Mouse (Mus musculus): Measurements from ENCODE around the gene Zfp574. TPM values are rescaled to one million over a fixed set of nuclear protein-coding genes. Genes with fewer than 3 reads are reported as not detected.

The Zfp574 gene
- total RNA-seq, 1 experiment = 18.9 TPM

DNA sequence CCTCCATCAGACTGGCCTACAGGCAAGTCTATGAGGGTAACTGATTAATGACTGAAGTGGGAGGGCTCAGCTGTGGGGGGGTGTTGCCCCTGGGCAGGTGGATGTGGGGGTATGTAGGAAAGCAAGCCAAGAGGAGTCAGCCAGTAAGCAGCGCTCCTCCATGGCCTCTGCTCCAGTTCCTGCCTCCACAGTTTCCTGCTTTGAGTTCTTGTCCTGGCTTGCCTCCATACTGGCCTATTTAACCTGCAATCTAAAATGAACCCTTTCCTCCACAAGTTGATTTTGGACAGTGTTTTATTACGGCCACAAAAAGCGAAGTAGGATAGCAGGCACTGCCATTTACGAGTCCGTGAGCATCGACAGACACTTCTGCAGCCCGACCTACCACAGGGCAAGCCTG is 5.0 kb upstream of the Zfp574 start:
- H3K4me3 ChIP-seq (ENCODE audit: insufficient read depth in 1 of 2, low read depth in 1 of 2, low read length in 2 of 2, poor library complexity in 1 of 2, severe bottlenecking in 1 of 2) = no peak overlapping the region
- no peak overlapping the region for H3K9ac ChIP-seq (ENCODE audit: insufficient read depth, low read depth, low read length, poor library complexity, severe bottlenecking)
- H3K27ac ChIP-seq (ENCODE audit: insufficient read depth, low read depth, low read length, poor library complexity, severe bottlenecking) = no peak overlapping the region
- no peaks in the 10 kb centered on the region for H3K9me3 ChIP-seq (ENCODE audit: control insufficient read depth, insufficient read depth, low read depth, low read length)
- TF ChIP-seq CHD2 (IDR thresholded peaks at IDR 0.05; ENCODE audit: low read depth, low read length) (no peak), ZNF384 (IDR thresholded peaks at IDR 0.05; ENCODE audit: low read depth, low read length) (no peak)
- no peak for DNase-seq (ENCODE audit: low read depth, low spot score)
- in situ Hi-C loops (cut with MboI; ENCODE audit: low sequenced_read_pairs in 2 of 2, unreplicated experiment in 2 of 2) = no loop called here
- peaks cover 13% of the 10 kb centered on the region; the same call in 1 of the 2 replicates for H3K36me3 ChIP-seq (ENCODE audit: control insufficient read depth, insufficient read depth, low read length, poor library complexity, severe bottlenecking)
- H3K4me1 ChIP-seq (ENCODE audit: control insufficient read depth in 2 of 2, insufficient read depth in 2 of 2, low read length in 2 of 2, poor library complexity in 1 of 2) = 0 out of 4 replicates have a peak, but pooled peaks cover 0 to 3% of the 10 kb centered on the region in 2 experiments

DNA sequence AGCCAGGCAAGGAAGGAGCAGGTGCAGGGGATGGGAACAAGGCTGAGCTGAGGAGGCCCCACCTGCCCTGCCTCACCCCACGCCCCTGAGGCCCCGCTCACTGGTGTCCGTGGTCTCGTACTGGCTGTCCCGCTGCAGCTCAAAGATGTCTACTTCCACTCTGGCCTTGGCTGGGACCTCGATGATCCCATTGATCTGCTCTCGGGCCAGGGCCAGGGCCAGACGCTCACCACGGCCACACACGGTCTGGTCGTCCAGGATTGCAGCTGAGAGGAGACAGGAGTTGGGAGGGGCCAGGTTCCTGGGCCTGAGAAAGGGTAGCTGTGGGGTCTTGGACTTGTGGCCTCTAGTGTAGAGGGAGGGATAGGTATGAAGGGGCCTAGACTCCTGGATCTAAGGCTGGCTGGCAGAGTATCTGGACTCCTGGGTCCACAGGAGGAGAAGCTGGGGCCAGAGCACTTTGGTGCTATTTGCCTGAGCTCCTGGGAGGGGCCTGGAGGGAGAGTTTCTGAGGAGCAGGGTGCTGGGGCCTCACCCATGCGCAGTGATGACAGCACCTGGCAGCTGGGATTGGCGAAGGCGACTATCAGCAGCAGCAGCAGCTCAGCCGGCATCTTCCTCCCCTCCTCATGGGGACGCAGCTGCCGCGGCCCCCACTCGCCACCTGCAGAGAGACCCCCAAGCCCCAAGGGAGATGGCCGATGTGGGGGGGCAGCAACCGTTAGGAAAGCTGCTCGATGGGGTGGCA is 4.3 kb upstream of the Zfp574 start:
- no peak overlapping the region for H3K9ac ChIP-seq (ENCODE audit: insufficient read depth, low read depth, low read length, poor library complexity, severe bottlenecking)
- no peak for TF ChIP-seq CHD2 (IDR thresholded peaks at IDR 0.05; ENCODE audit: low read depth, low read length)
- no peak for TF ChIP-seq ZNF384 (IDR thresholded peaks at IDR 0.05; ENCODE audit: low read depth, low read length)
- TF ChIP-seq ZC3H11A (IDR thresholded peaks at IDR 0.05; ENCODE audit: borderline replicate concordance, low read depth, low read length) = no peak
- no peak for TF ChIP-seq MAFK (IDR thresholded peaks at IDR 0.05; ENCODE audit: insufficient read depth, low read depth, low read length)
- no peak for TF ChIP-seq HCFC1 (IDR thresholded peaks at IDR 0.05; ENCODE audit: borderline replicate concordance, insufficient read depth, low read length)
- H3K36me3 ChIP-seq (ENCODE audit: control insufficient read depth, insufficient read depth, low read length, poor library complexity, severe bottlenecking) = peaks cover 8% of the 10 kb centered on the region; the same call in 1 of the 2 replicates
- no peak overlapping the region for H3K4me3 ChIP-seq (ENCODE audit: insufficient read depth in 1 of 2, low read depth in 1 of 2, low read length in 2 of 2, poor library complexity in 1 of 2, severe bottlenecking in 1 of 2)
- no peak for DNase-seq (ENCODE audit: low read depth, low spot score)
- peaks cover 0 to 3% of the 10 kb centered on the region in 2 experiments; a peak in 1 of 4 replicates for H3K4me1 ChIP-seq (ENCODE audit: control insufficient read depth in 2 of 2, insufficient read depth in 2 of 2, low read length in 2 of 2, poor library complexity in 1 of 2)
- no peaks in the 10 kb centered on the region for H3K9me3 ChIP-seq (ENCODE audit: control insufficient read depth, insufficient read depth, low read depth, low read length)
- in situ Hi-C loops (cut with MboI; ENCODE audit: low sequenced_read_pairs in 2 of 2, unreplicated experiment in 2 of 2) = no loop called here
- H3K27ac ChIP-seq (ENCODE audit: insufficient read depth, low read depth, low read length, poor library complexity, severe bottlenecking) = no peak overlapping the region

DNA sequence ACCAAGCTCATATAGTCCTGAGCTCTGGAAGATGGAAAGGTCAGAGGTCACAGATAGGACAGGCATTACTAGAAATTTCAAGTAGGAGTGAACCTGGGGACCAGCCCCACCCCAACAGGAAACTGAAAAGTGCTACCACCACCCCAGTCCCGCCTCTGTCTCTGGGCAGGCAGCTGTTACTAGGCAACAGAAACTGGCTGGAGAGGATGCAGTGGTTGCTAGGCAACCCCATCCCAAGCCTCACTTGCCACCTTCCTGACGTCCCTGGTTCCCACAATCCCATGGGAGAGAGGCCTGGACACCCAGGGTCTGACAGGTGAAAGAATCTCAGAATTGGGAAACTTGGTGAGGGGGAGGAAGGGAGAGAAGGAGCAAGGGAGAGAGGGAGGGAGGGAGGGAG is 3.6 kb upstream of the Zfp574 start:
- Histone ChIP-seq H3K9ac (ENCODE audit: insufficient read depth, low read depth, low read length, poor library complexity, severe bottlenecking) (no peak overlapping the region), H3K9me3 (ENCODE audit: control insufficient read depth, insufficient read depth, low read depth, low read length) (no peaks in the 10 kb centered on the region), H3K4me1 (ENCODE audit: control insufficient read depth in 2 of 2, insufficient read depth in 2 of 2, low read length in 2 of 2, poor library complexity in 1 of 2) (peaks cover 0 to 10% of the 10 kb centered on the region in 2 experiments; a peak in 1 of 4 replicates), H3K36me3 (ENCODE audit: control insufficient read depth, insufficient read depth, low read length, poor library complexity, severe bottlenecking) (peaks cover 8% of the 10 kb centered on the region; the same call in 1 of the 2 replicates), H3K4me3 (ENCODE audit: insufficient read depth in 1 of 2, low read depth in 1 of 2, low read length in 2 of 2, poor library complexity in 1 of 2, severe bottlenecking in 1 of 2) (no peak overlapping the region), H3K27ac (ENCODE audit: insufficient read depth, low read depth, low read length, poor library complexity, severe bottlenecking) (no peak overlapping the region)
- TF ChIP-seq HCFC1 (IDR thresholded peaks at IDR 0.05; ENCODE audit: borderline replicate concordance, insufficient read depth, low read length) = no peak
- no peak for TF ChIP-seq CHD2 (IDR thresholded peaks at IDR 0.05; ENCODE audit: low read depth, low read length)
- TF ChIP-seq MAFK (IDR thresholded peaks at IDR 0.05; ENCODE audit: insufficient read depth, low read depth, low read length) = no peak
- no peak for TF ChIP-seq ZNF384 (IDR thresholded peaks at IDR 0.05; ENCODE audit: low read depth, low read length)
- TF ChIP-seq ZC3H11A (IDR thresholded peaks at IDR 0.05; ENCODE audit: borderline replicate concordance, low read depth, low read length) = no peak
- in situ Hi-C loops (cut with MboI; ENCODE audit: low sequenced_read_pairs in 2 of 2, unreplicated experiment in 2 of 2) = no loop called here
- DNase-seq (ENCODE audit: low read depth, low spot score) = no peak

DNA sequence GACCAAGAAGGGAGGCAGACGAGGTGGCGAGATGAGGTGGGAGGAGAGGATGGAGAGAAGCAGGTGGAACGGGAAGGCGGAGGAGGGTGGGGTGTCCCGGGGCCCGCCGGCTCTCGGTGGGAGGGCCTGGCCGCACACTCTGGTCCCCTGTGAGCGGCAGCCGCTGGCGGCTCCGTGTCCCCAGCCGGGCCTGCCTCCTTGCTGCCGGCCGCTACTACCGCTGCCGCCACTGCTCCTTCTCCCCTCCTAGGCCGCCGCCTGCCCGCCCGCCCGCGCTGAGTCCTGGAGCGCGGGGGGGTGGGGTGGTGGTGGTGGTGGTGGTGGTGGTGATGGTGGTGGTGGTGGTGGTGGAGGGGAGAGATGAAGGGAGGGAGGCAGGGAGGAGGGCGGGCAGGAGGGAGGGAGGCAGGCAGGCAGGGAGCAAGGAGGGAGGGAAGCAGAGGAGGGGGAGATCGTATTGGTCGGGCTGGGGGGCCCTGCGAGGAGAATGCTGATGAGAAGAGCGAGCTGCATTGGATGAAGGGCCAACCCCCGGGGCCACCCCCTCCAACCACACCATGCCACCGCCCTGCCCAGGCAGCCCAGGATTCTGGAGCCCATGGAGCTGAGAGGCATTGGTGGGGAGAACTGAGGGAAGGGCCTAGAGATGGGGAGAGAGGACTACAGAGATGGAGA is 486 bp downstream of the Zfp574 start:
- H3K9me3 ChIP-seq (ENCODE audit: control insufficient read depth, insufficient read depth, low read depth, low read length) = no peaks in the 10 kb centered on the region
- TF ChIP-seq MAFK (IDR thresholded peaks at IDR 0.05; ENCODE audit: insufficient read depth, low read depth, low read length) (no peak), ZC3H11A (IDR thresholded peaks at IDR 0.05; ENCODE audit: borderline replicate concordance, low read depth, low read length) (no peak), ZNF384 (IDR thresholded peaks at IDR 0.05; ENCODE audit: low read depth, low read length) (no peak), CHD2 (IDR thresholded peaks at IDR 0.05; ENCODE audit: low read depth, low read length) (no peak), HCFC1 (IDR thresholded peaks at IDR 0.05; ENCODE audit: borderline replicate concordance, insufficient read depth, low read length) (no peak)
- in situ Hi-C loops (cut with MboI; ENCODE audit: low sequenced_read_pairs in 2 of 2, unreplicated experiment in 2 of 2) = no loop called here
- peaks cover 2% of the 10 kb centered on the region; the same call in 1 of the 2 replicates for H3K36me3 ChIP-seq (ENCODE audit: control insufficient read depth, insufficient read depth, low read length, poor library complexity, severe bottlenecking)
- no peak overlapping the region for H3K27ac ChIP-seq (ENCODE audit: insufficient read depth, low read depth, low read length, poor library complexity, severe bottlenecking)
- peak overlapping the region; percentile 55 for H3K9ac ChIP-seq (ENCODE audit: insufficient read depth, low read depth, low read length, poor library complexity, severe bottlenecking)
- H3K4me3 ChIP-seq (ENCODE audit: insufficient read depth in 1 of 2, low read depth in 1 of 2, low read length in 2 of 2, poor library complexity in 1 of 2, severe bottlenecking in 1 of 2) = peak overlapping the region; percentile 54 to 67
- H3K4me1 ChIP-seq (ENCODE audit: control insufficient read depth in 2 of 2, insufficient read depth in 2 of 2, low read length in 2 of 2, poor library complexity in 1 of 2) = peaks cover under 1 to 15% of the 10 kb centered on the region in 2 experiments; a peak in 2 of 4 replicates
- DNase-seq (ENCODE audit: low read depth, low spot score) = no peak
